ENCODE assay signal across 26 mouse cellular contexts in the genomic region with DNA sequence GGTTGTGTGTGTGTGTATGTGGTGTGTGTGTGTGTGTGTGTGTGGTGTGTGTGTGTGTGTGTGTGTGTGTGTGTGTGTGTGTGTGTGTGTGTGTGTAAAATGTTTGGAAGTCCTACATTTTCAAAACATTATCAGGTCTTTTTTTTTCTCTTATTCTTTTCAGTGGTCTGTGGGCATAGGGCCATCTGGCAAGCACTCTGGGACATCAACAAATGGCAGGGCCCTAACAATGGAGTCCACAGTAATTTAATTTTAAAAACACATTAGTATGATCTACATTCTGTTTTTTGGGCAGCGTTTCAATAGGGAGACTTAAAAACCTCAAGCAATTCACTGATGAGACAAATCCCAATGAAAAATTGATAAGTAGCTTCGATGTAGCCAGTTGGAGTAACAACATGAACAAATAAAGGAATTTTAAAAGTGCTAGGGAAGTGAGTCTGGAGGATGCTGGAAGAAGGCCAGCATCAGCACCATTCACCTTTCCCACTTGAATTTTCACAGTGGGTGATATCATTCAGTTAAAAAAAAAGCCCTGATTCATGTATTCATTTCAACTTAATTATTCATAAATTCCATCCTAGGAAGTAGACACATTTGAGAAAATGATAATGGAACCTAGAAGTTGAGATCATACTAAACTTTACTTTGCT.
A peak's percentile ranks its signal among the peaks of the same experiment; 100 is the strongest.
DNase-seq lines count a peak whose midpoint lies in the region; ATAC-seq and TF ChIP-seq lines count a peak whose summit lies in the region.
"Had no signal": no experiment of that assay in that cellular context is flagged by ENCODE, and none has a peak within 500 bp of the region (broad histone marks: within the 10 kb centered on the region; RNA-seq: fewer than 3 reads in every experiment).

No protein-coding gene starts in this region.

- H3K36me3 ChIP-seq in forebrain, embryonic 13.5 days (ENCODE audit: poor library complexity, severe bottlenecking): no peaks in the 10 kb centered on the region
- no peaks in the 10 kb centered on the region for H3K36me3 ChIP-seq in forebrain, embryonic 16.5 days (ENCODE audit: control insufficient read depth, insufficient read depth)
- no peaks in the 10 kb centered on the region for H3K36me3 ChIP-seq in hindbrain, postnatal 0 days (ENCODE audit: insufficient read depth, low read length)
- H3K36me3 ChIP-seq in hindbrain, embryonic 11.5 days (ENCODE audit: control insufficient read depth, insufficient read depth, low read length): no peaks in the 10 kb centered on the region
- H3K36me3 ChIP-seq in lung, embryonic 16.5 days (ENCODE audit: control insufficient read depth, insufficient read depth, low read length): no peaks in the 10 kb centered on the region
- H3K36me3 ChIP-seq: heart, embryonic 12.5 days; intestine, embryonic 15.5 days; limb, embryonic 13.5 days; neural tube, embryonic 13.5 days had no signal

- H3K27me3 ChIP-seq in forebrain, embryonic 13.5 days: no peaks in the 10 kb centered on the region
- H3K27me3 ChIP-seq in forebrain, embryonic 16.5 days (replicated peaks; ENCODE audit: control insufficient read depth, insufficient read depth, low read length): no peaks in the 10 kb centered on the region
- no peaks in the 10 kb centered on the region for H3K27me3 ChIP-seq in hindbrain, postnatal 0 days (ENCODE audit: insufficient read depth, low read length)
- H3K27me3 ChIP-seq in hindbrain, embryonic 11.5 days (ENCODE audit: control insufficient read depth, insufficient read depth, low read length): no peaks in the 10 kb centered on the region
- no peaks in the 10 kb centered on the region for H3K27me3 ChIP-seq in lung, embryonic 16.5 days (ENCODE audit: control insufficient read depth, insufficient read depth, low read depth, low read length)
- H3K27me3 ChIP-seq: heart, embryonic 12.5 days; intestine, embryonic 15.5 days; limb, embryonic 13.5 days; neural tube, embryonic 13.5 days had no signal

- H3K9ac ChIP-seq in forebrain, embryonic 13.5 days: no peak overlapping the region
- H3K9ac ChIP-seq in forebrain, embryonic 16.5 days (replicated peaks; ENCODE audit: low read depth, low read length): no peak overlapping the region
- no peak overlapping the region for H3K9ac ChIP-seq in hindbrain, postnatal 0 days (replicated peaks; ENCODE audit: low read length)
- no peak overlapping the region for H3K9ac ChIP-seq in hindbrain, embryonic 11.5 days (ENCODE audit: low read depth, low read length)
- no peak overlapping the region for H3K9ac ChIP-seq in lung, embryonic 16.5 days (ENCODE audit: low read length)
- H3K9ac ChIP-seq: heart, embryonic 12.5 days; intestine, embryonic 15.5 days; limb, embryonic 13.5 days; neural tube, embryonic 13.5 days had no signal

- 42% methylated on average over 2 of the region's 2 CpGs for WGBS in forebrain, embryonic 13.5 days
- WGBS in forebrain, embryonic 16.5 days: 13% methylated on average over 2 of the region's 2 CpGs
- WGBS in hindbrain, postnatal 0 days: 41% methylated on average over 2 of the region's 2 CpGs
- 75% methylated on average over 2 of the region's 2 CpGs for WGBS in hindbrain, embryonic 11.5 days
- WGBS in lung, embryonic 16.5 days: 38% methylated on average over 2 of the region's 2 CpGs
- WGBS in lung, adult 2 months: 45% methylated on average over 2 of the region's 2 CpGs

- no peak overlapping the region for H3K4me2 ChIP-seq in forebrain, embryonic 13.5 days
- H3K4me2 ChIP-seq in forebrain, embryonic 16.5 days (ENCODE audit: low read length): no peak overlapping the region
- no peak overlapping the region for H3K4me2 ChIP-seq in hindbrain, postnatal 0 days (ENCODE audit: low read depth, low read length)
- no peak overlapping the region for H3K4me2 ChIP-seq in hindbrain, embryonic 11.5 days (replicated peaks; ENCODE audit: low read depth, low read length)
- no peak overlapping the region for H3K4me2 ChIP-seq in lung, embryonic 16.5 days (ENCODE audit: low read depth, low read length)
- H3K4me2 ChIP-seq: heart, embryonic 12.5 days; intestine, embryonic 15.5 days; limb, embryonic 13.5 days; liver, embryonic 11.5 days; neural tube, embryonic 13.5 days had no signal

- no peaks in the 10 kb centered on the region for H3K9me3 ChIP-seq in forebrain, embryonic 13.5 days (replicated peaks)
- H3K9me3 ChIP-seq in forebrain, embryonic 16.5 days (ENCODE audit: control insufficient read depth, low read length): no peaks in the 10 kb centered on the region
- no peaks in the 10 kb centered on the region for H3K9me3 ChIP-seq in hindbrain, postnatal 0 days (ENCODE audit: low read length)
- H3K9me3 ChIP-seq in hindbrain, embryonic 11.5 days (ENCODE audit: control insufficient read depth, low read length): no peaks in the 10 kb centered on the region
- no peaks in the 10 kb centered on the region for H3K9me3 ChIP-seq in lung, embryonic 16.5 days (ENCODE audit: control insufficient read depth, low read length)
- H3K9me3 ChIP-seq: heart, embryonic 12.5 days; intestine, embryonic 15.5 days; limb, embryonic 13.5 days; neural tube, embryonic 13.5 days had no signal

- no peak for TF ChIP-seq POLR2A in lung, adult 2 months (IDR thresholded peaks at IDR 0.05; ENCODE audit: borderline replicate concordance, extremely low read depth, low read depth, low read length)

- no peak overlapping the region for H3K4me3 ChIP-seq in forebrain, embryonic 13.5 days
- no peak overlapping the region for H3K4me3 ChIP-seq in forebrain, embryonic 16.5 days (replicated peaks; ENCODE audit: low read length)
- H3K4me3 ChIP-seq in hindbrain, postnatal 0 days (ENCODE audit: low read length): no peak overlapping the region
- H3K4me3 ChIP-seq in hindbrain, embryonic 11.5 days (ENCODE audit: low read depth, low read length): no peak overlapping the region
- no peak overlapping the region for H3K4me3 ChIP-seq in lung, embryonic 16.5 days (ENCODE audit: low read length)
- no peak overlapping the region for H3K4me3 ChIP-seq in lung, adult 2 months (replicated peaks; ENCODE audit: extremely low read depth, low read depth, low read length)
- H3K4me3 ChIP-seq: gastrocnemius, adult 2 months; heart, embryonic 12.5 days; intestine, embryonic 15.5 days; limb, embryonic 13.5 days; neural tube, embryonic 13.5 days had no signal

- H3K4me1 ChIP-seq in forebrain, embryonic 13.5 days: peaks cover 14% of the 10 kb centered on the region
- peaks cover 12% of the 10 kb centered on the region for H3K4me1 ChIP-seq in forebrain, embryonic 16.5 days (replicated peaks; ENCODE audit: control insufficient read depth, insufficient read depth, low read length)
- no peaks in the 10 kb centered on the region for H3K4me1 ChIP-seq in hindbrain, postnatal 0 days (ENCODE audit: insufficient read depth, low read length)
- no peaks in the 10 kb centered on the region for H3K4me1 ChIP-seq in hindbrain, embryonic 11.5 days (replicated peaks; ENCODE audit: control insufficient read depth, insufficient read depth, low read length)
- no peaks in the 10 kb centered on the region for H3K4me1 ChIP-seq in lung, embryonic 16.5 days (replicated peaks; ENCODE audit: control insufficient read depth, insufficient read depth, low read length)
- H3K4me1 ChIP-seq in lung, adult 2 months (ENCODE audit: control insufficient read depth, insufficient read depth, low read length): no peaks in the 10 kb centered on the region
- H3K4me1 ChIP-seq: heart, embryonic 12.5 days; intestine, embryonic 15.5 days; limb, embryonic 13.5 days; neural tube, embryonic 13.5 days had no signal

- DNase-seq in hindbrain, postnatal 0 days (ENCODE audit: low spot score): peak; percentile 15
- no peak for DNase-seq in hindbrain, embryonic 11.5 days (ENCODE audit: low spot score)
- DNase-seq in lung, adult 2 months: no peak
- DNase-seq in Muller cell, postnatal 12 days (ENCODE audit: inconsistent ontology term): peak; percentile 17
- DNase-seq in yolk sac, embryonic 10.5 days (ENCODE audit: low spot score): no peak
- DNase-seq: adrenal gland, postnatal 14 days; cerebellum, adult 11-12 months; cerebellum, adult 9-11 months; gastrocnemius, adult 2 months; gastrocnemius, postnatal 36 days; heart, adult 18-20 months; heart, postnatal 4 days; kidney, adult 8-10 months; lung, postnatal 10 days; spleen, adult 18-20 months; thymus, postnatal 14 days had no signal

- TF ChIP-seq CTCF in hindbrain, postnatal 0 days (IDR thresholded peaks at IDR 0.05; ENCODE audit: low read depth): no peak
- TF ChIP-seq CTCF in lung, adult 2 months (IDR thresholded peaks at IDR 0.05; ENCODE audit: insufficient read depth, low read length): no peak

- no peak overlapping the region for H3K27ac ChIP-seq in forebrain, embryonic 13.5 days
- no peak overlapping the region for H3K27ac ChIP-seq in forebrain, embryonic 16.5 days (ENCODE audit: low read length)
- no peak overlapping the region for H3K27ac ChIP-seq in hindbrain, postnatal 0 days
- no peak overlapping the region for H3K27ac ChIP-seq in hindbrain, embryonic 11.5 days (ENCODE audit: low read depth, low read length)
- H3K27ac ChIP-seq in lung, embryonic 16.5 days (ENCODE audit: low read length): no peak overlapping the region
- H3K27ac ChIP-seq: gastrocnemius, adult 2 months; intestine, embryonic 15.5 days; kidney, postnatal 0 days; limb, embryonic 13.5 days; neural tube, embryonic 13.5 days had no signal

- peak; percentile 66; the same call in 1 of the 2 replicates for ATAC-seq in forebrain, embryonic 13.5 days
- no peak; the same call in 1 of the 2 replicates for ATAC-seq in forebrain, embryonic 16.5 days
- ATAC-seq in hindbrain, postnatal 0 days: no peak
- ATAC-seq in hindbrain, embryonic 11.5 days (ENCODE audit: low FRiP score): no peak
- ATAC-seq in lung, embryonic 16.5 days (ENCODE audit: low read depth): 0 out of 2 replicates have a peak, but pooled peaks have one; percentile 36
- ATAC-seq: hindbrain, embryonic 16.5 days; intestine, embryonic 15.5 days had no signal

Comparison
In these comparisons a context has a peak if more than half of its experiments do, and no peak if none do; other contexts are left out.
1. ATAC-seq: peak in forebrain, embryonic 13.5 days (single experiment) and lung, embryonic 16.5 days (single experiment); none in forebrain, embryonic 16.5 days (single experiment), hindbrain, postnatal 0 days (single experiment) and hindbrain, embryonic 11.5 days (single experiment).
2. DNase-seq: peak in hindbrain, postnatal 0 days (single experiment) and Muller cell, postnatal 12 days (single experiment); none in hindbrain, embryonic 11.5 days (single experiment), lung, adult 2 months (single experiment) and yolk sac, embryonic 10.5 days (single experiment).